Mouse (Mus musculus) spleen, embryonic (tissue): ENCODE results near the gene Dusp6.

Experiments used
- CTCF ChIA-PET: fragments of 350-600 bp; sonication (Branson Sonifier 250); formaldehyde crosslinking; loops from one replicate; lab custom pipeline; 2022; lab: Charles Lee

Gene Dusp6

DNA sequence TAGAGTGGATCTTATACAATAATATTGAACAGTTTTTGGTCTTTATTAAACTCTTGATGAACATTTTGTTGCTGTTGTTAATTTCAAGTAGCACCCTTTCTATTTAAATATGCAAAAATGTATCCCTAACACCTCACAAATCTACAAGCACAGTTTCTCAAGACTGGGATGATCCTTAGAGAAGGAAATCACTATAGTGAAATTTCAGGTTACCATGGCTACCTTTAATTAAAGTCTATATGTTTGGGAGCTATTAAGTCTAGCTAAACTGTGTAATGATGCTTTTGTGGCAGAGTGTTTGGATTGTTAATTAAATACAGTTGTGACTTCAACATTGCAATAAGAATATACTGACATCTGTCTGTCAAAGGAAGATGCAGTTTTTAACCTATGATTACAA is 54.0 kb downstream of the Dusp6 start:
- CTCF ChIA-PET, result no interaction called here
